Mouse (Mus musculus) ovary, adult 2 months (tissue): ENCODE results near the gene Gm47959. TPM values are rescaled to one million over a fixed set of nuclear protein-coding genes. Genes with fewer than 3 reads are reported as not detected.

Experiments
- polyA plus RNA-seq: library from polyadenylated mRNA; depleted of rRNA; stranded (reverse); fragments of >200 nt; gene quantifications from 2 replicates; pipeline ENCODE4 v1.2.3, GENCODE M21; 2012; rRNA removed

Gene Gm47959
- polyA plus RNA-seq = not detected in 2 replicates

GRCm38 (mm10) chr1:83000306-83000705 is at the start of gene Gm47959:
Gene Gm47959 (plus strand): TSS chr1:83000548.

GRCm38 (mm10) chr1:82955913-82956312 is 44.4 kb upstream of the Gm47959 start, which contains the start of gene Gm7544:
Gene Gm7544 (minus strand): TSS chr1:82956013.

GRCm38 (mm10) chr1:82959870-82960385 is 40.4 kb upstream of the Gm47959 start, which contains the start of gene Gm47955:
Gene Gm47955 (plus strand): TSS chr1:82960286.

DNA sequence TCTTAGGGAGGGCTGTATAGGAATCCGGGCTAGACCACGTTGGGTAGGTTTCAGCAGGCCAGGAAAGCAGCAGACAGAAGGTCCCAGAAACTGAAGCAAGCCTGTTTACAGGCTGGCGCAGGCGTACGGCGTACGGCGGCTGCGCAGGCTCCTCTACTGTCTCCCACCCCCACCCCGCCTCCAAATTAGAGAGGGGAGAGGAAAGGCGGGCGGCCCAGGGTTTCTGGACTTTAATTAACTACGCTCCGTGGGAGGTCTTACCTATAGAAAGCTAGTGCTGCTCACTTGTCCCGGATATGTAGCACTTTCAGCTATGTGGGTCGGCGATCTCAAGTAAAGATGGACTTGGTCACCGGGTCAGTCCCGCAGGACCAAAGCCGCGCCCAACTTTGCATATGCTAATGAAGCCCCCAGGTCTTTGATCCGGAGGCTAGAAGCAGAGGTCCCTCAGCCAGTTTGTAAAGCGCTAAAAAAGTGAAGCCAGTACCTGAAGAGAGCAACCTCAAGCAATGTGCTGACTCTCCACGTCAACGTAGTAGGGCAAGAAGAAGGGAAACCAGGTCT is 37.8 kb downstream of the Gm47959 start, which contains the start of gene Slc19a3:
TSS of gene Slc19a3 (minus strand) at position 340 of the 564 bp plus-strand sequence.

DNA sequence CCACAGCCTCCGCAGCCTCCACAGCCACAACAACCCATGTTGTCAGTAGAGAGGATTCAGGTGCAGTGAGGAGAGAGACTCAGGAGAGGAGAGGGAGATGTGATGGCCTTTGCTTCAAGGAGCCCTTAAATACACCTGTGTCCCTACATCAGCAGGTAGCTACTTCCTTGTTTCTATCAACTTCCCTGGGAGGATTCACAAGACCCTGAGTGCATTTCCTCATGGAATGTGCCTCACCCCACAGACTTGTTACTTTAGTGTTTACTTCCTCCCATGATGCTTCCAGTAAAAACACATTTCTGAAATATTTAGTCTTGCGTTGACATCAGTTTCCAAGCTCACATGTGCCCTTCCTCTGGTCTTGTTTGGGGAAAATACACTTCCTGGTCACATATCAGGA is 42.0 kb downstream of the Gm47959 start, which contains the start of gene Krtap28-10:
TSS of gene Krtap28-10 (minus strand) at position 101 of the 400 bp plus-strand sequence.

DNA sequence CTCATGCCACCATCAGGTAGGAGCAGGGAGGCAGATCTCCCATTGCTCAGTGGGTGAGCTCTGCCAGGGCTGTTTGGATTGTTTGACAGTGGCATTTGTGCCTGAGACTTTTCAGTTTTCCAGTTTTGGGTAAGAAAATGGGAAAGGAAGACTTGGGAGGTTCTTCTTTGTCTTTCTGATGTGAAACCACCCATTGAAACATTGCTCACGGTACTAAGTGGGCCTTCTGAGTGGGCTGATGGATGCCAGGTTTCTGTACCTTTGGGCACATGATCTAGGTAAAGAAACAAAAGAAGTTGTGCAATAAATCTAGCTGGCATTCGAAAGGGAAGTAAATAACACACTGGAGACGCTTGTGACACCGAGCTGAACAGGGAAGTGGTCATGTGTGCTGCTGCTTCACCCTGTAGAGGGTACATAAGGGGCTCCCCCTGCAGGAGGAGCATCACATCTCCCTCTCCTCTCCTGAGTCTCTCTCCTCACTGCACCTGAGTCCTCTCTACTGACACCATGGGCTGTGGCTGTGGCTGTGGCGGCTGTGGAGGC is 44.6 kb downstream of the Gm47959 start, which contains the start of gene Gm47969:
TSS of gene Gm47969 (plus strand) at position 51 of the 546 bp plus-strand sequence.

Other genes starting within 250 kb of the Gm47959 start
- not detected in 2 replicates for gene Tm4sf20, start 232.1 kb upstream of the Gm47959 start, polyA plus RNA-seq
- not detected in 2 replicates for gene Gm47791, start 229.3 kb upstream of the Gm47959 start, polyA plus RNA-seq
- 37.9 and 54.4 TPM in 2 replicates for gene Agfg1, start 161.1 kb upstream of the Gm47959 start, polyA plus RNA-seq
- gene A030005L19Rik, start 87.2 kb upstream of the Gm47959 start, polyA plus RNA-seq = 0.82 and 1.5 TPM in 2 replicates
- not detected in 2 replicates for gene A030014E15Rik, start 75.6 kb upstream of the Gm47959 start, polyA plus RNA-seq
- not detected in 2 replicates for gene Gm6217, start 69.1 kb upstream of the Gm47959 start, polyA plus RNA-seq
- gene A030003K21Rik, start 57.2 kb upstream of the Gm47959 start, polyA plus RNA-seq = not detected in 2 replicates
- not detected in 2 replicates for gene Gm7544, start 44.5 kb upstream of the Gm47959 start, polyA plus RNA-seq
- not detected in 2 replicates for gene Gm47955, start 40.3 kb upstream of the Gm47959 start, polyA plus RNA-seq
- 1.3 and 1.5 TPM in 2 replicates for gene Slc19a3, start 37.9 kb downstream of the Gm47959 start, polyA plus RNA-seq
- gene Krtap28-10, start 41.9 kb downstream of the Gm47959 start, polyA plus RNA-seq = not detected in 2 replicates
- not detected in 2 replicates for gene Gm47969, start 44.4 kb downstream of the Gm47959 start, polyA plus RNA-seq
- gene A030005K14Rik, start 58.8 kb downstream of the Gm47959 start, polyA plus RNA-seq = not detected in 2 replicates
- not detected in 2 replicates for gene Krtap28-13, start 60.4 kb downstream of the Gm47959 start, polyA plus RNA-seq
- gene Ccl20, start 116.2 kb downstream of the Gm47959 start, polyA plus RNA-seq = not detected in 2 replicates
- 1.6 and 1.9 TPM in 2 replicates for gene Daw1, start 159.2 kb downstream of the Gm47959 start, polyA plus RNA-seq